Mouse (Mus musculus) limb, embryonic 14.5 days (tissue): ENCODE data around the gene Zbtb20. TPM values are rescaled to one million over a fixed set of nuclear protein-coding genes. Genes with fewer than 3 reads are reported as not detected.
A peak's percentile ranks its signal among the peaks of the same experiment; 100 is the strongest.

Experiments used
- ATAC-seq: fragments of 200-750 bp; cut with Nextera tagmentation; 2 replicates; pipeline ENCODE4 v1.8.0; 2017; ENCODE audit warnings: low read depth, moderate number of reproducible peaks, moderate TSS enrichment; ENCODE audit not compliant: low FRiP score
- DNase-seq: peaks from one replicate; pipeline ENCODE4 v3.0.0-alpha.2; 2015; ENCODE audit warnings: low spot score
- H3K27ac ChIP-seq: fragments of 300-500 bp; sonication (generic); replicated peaks from 2 replicates; pipeline ENCODE4 v1.5.1; 2014; ENCODE audit warnings: low read depth, mild to moderate bottlenecking, low read length, moderate library complexity, mixed read lengths
- H3K27me3 ChIP-seq: fragments of 300-500 bp; sonication (generic); 2 replicates; pipeline ENCODE4 v1.6.1; 2014; ENCODE audit warnings: low read length, mixed read lengths; ENCODE audit not compliant: control insufficient read depth, insufficient read depth
- H3K36me3 ChIP-seq: fragments of 300-500 bp; sonication (generic); 2 replicates; pipeline ENCODE4 v1.6.1; 2014; ENCODE audit warnings: mild to moderate bottlenecking, low read length, moderate library complexity, mixed read lengths; ENCODE audit not compliant: control insufficient read depth, insufficient read depth
- H3K4me1 ChIP-seq: fragments of 300-500 bp; sonication (generic); 2 replicates; pipeline ENCODE4 v1.6.1; 2014; ENCODE audit warnings: antibody characterized with exemption, low read length, mixed read lengths; ENCODE audit not compliant: control insufficient read depth, insufficient read depth
- H3K4me2 ChIP-seq: fragments of 300-500 bp; sonication (generic); replicated peaks from 2 replicates; pipeline ENCODE4 v1.6.1; 2014; ENCODE audit warnings: low read depth, mild to moderate bottlenecking, low read length, moderate library complexity; ENCODE audit not compliant: severe bottlenecking
- H3K4me3 ChIP-seq: fragments of 300-500 bp; sonication (generic); replicated peaks from 2 replicates; pipeline ENCODE4 v1.5.1; 2014; ENCODE audit warnings: low read length
- H3K9ac ChIP-seq: fragments of 300-500 bp; sonication (generic); 2 replicates; pipeline ENCODE4 v1.6.1; 2014; ENCODE audit warnings: mild to moderate bottlenecking, low read depth, low read length, moderate library complexity; ENCODE audit not compliant: severe bottlenecking
- H3K9me3 ChIP-seq: fragments of 300-500 bp; sonication (generic); 2 replicates; pipeline ENCODE4 v1.6.1; 2016; ENCODE audit warnings: low read length; ENCODE audit not compliant: control insufficient read depth
- POLR2A ChIP-seq: fragments of 200-500 bp; IDR thresholded peaks from 2 replicates; pipeline ENCODE4 v1.8.0; 2012; ENCODE audit warnings: inconsistent platforms, mild to moderate bottlenecking, moderate library complexity, borderline replicate concordance; ENCODE audit not compliant: insufficient read depth, insufficient read length; ENCODE audit errors: extremely low read depth
- WGBS: fragments of 180-500 bp; shearing (Covaris S2); extraction: QIAGEN DNeasy Blood & Tissue Kit; methylation state at CpG from one replicate; pipeline ENCODE4 v1.1.7; 2014; 5-methylcytosine and 5-hydroxymethylcytosine counted together
- polyA plus RNA-seq, 2 experiments: library from polyadenylated mRNA; depleted of rRNA in 1 of 2; stranded (reverse) in 1 of 2; unstranded in 1 of 2; fragments of >200 nt; fragmentation: Nextera tagmentation in 1 of 2; extraction: Ambion mirVana in 1 of 2; gene quantifications; 2 replicates each; pipeline versions ENCODE4 v1.2.1 to v1.2.3; 2012 to 2014

Gene Zbtb20
- polyA plus RNA-seq, 2 experiments = 2.5 to 17.6 TPM

GRCm38 (mm10) chr16:42897125-42897693 lies 21.5 kb downstream of the Zbtb20 start:
- no peak overlapping the region for H3K9ac ChIP-seq
- no peak for DNase-seq
- no peak overlapping the region for H3K27ac ChIP-seq
- no peak for TF ChIP-seq POLR2A
- H3K36me3 ChIP-seq = no peaks in the 10 kb centered on the region
- no peaks in the 10 kb centered on the region for H3K27me3 ChIP-seq
- WGBS = 71% methylated on average over 3 of the region's 3 CpGs
- ATAC-seq = no peak
- no peak overlapping the region for H3K4me2 ChIP-seq
- no peaks in the 10 kb centered on the region for H3K9me3 ChIP-seq
- no peak overlapping the region for H3K4me3 ChIP-seq
- no peaks in the 10 kb centered on the region for H3K4me1 ChIP-seq

GRCm38 (mm10) chr16:42900328-42900727 lies 24.6 kb downstream of the Zbtb20 start:
- Histone ChIP-seq H3K27me3 (no peaks in the 10 kb centered on the region), H3K9ac (no peak overlapping the region), H3K4me3 (no peak overlapping the region), H3K4me2 (no peak overlapping the region), H3K4me1 (no peaks in the 10 kb centered on the region), H3K36me3 (no peaks in the 10 kb centered on the region), H3K9me3 (no peaks in the 10 kb centered on the region), H3K27ac (no peak overlapping the region)
- ATAC-seq = no peak
- DNase-seq = no peak
- 95% methylated on average over 1 of the region's 1 CpGs for WGBS
- TF ChIP-seq POLR2A = no peak

GRCm38 (mm10) chr16:42907283-42907701 lies 31.6 kb downstream of the Zbtb20 start:
- DNase-seq = no peak
- peak; percentile 41; the same call in 1 of the 2 replicates for ATAC-seq
- peaks cover 11% of the 10 kb centered on the region; the same call in 1 of the 2 replicates for H3K4me1 ChIP-seq
- H3K4me2 ChIP-seq = peak overlapping the region; percentile 34
- H3K9ac ChIP-seq = peak overlapping the region; percentile 36
- no peaks in the 10 kb centered on the region for H3K27me3 ChIP-seq
- H3K4me3 ChIP-seq = peak overlapping the region; percentile 24
- no peak for TF ChIP-seq POLR2A
- H3K9me3 ChIP-seq = no peaks in the 10 kb centered on the region
- no peaks in the 10 kb centered on the region for H3K36me3 ChIP-seq
- 23% methylated on average over 4 of the region's 4 CpGs for WGBS
- peak overlapping the region; percentile 3 for H3K27ac ChIP-seq

- DNase-seq (no peak), ATAC-seq (no peak)
- Histone ChIP-seq H3K4me2 (peak overlapping the region; percentile 26; the same call in 1 of the 2 replicates), H3K36me3 (no peaks in the 10 kb centered on the region), H3K9me3 (no peaks in the 10 kb centered on the region), H3K4me3 (0 out of 2 replicates have a peak overlapping the region, but pooled peaks have one; percentile 4), H3K9ac (no peak overlapping the region), H3K27ac (no peak overlapping the region), H3K4me1 (peaks cover 11% of the 10 kb centered on the region; the same call in 1 of the 2 replicates), H3K27me3 (no peaks in the 10 kb centered on the region)
- no peak for TF ChIP-seq POLR2A
Observed at GRCm38 (mm10) chr16:42908381-42908780, 32.7 kb downstream of the Zbtb20 start.

GRCm38 (mm10) chr16:42908896-42909295 lies 33.2 kb downstream of the Zbtb20 start:
- ATAC-seq (no peak), DNase-seq (no peak)
- H3K27ac ChIP-seq = no peak overlapping the region
- no peak overlapping the region for H3K4me3 ChIP-seq
- peak overlapping the region; percentile 13; the same call in 1 of the 2 replicates for H3K4me2 ChIP-seq
- 57% methylated on average over 5 of the region's 5 CpGs for WGBS
- H3K9me3 ChIP-seq = no peaks in the 10 kb centered on the region
- H3K36me3 ChIP-seq = no peaks in the 10 kb centered on the region
- no peaks in the 10 kb centered on the region for H3K27me3 ChIP-seq
- peaks cover 11% of the 10 kb centered on the region; the same call in 1 of the 2 replicates for H3K4me1 ChIP-seq
- no peak for TF ChIP-seq POLR2A
- no peak overlapping the region for H3K9ac ChIP-seq

GRCm38 (mm10) chr16:42910016-42910415 lies 34.3 kb downstream of the Zbtb20 start:
- H3K27me3 ChIP-seq = no peaks in the 10 kb centered on the region
- peak overlapping the region; percentile 25 for H3K4me2 ChIP-seq
- no peak overlapping the region for H3K27ac ChIP-seq
- H3K36me3 ChIP-seq = no peaks in the 10 kb centered on the region
- H3K4me1 ChIP-seq = peaks cover 11% of the 10 kb centered on the region; the same call in 1 of the 2 replicates
- H3K9me3 ChIP-seq = no peaks in the 10 kb centered on the region
- TF ChIP-seq POLR2A = no peak
- no peak overlapping the region for H3K4me3 ChIP-seq
- H3K9ac ChIP-seq = no peak overlapping the region; the same call in 1 of the 2 replicates
- ATAC-seq = no peak
- peak; percentile 25 for DNase-seq
- WGBS = 27% methylated on average over 4 of the region's 4 CpGs
